Mouse (Mus musculus) megakaryocyte-erythroid progenitor cell, adult 5-6 weeks (primary cell): Measurements from ENCODE around the gene Prpf4. TPM values are rescaled to one million over a fixed set of nuclear protein-coding genes. Genes with fewer than 3 reads are reported as not detected.
A peak's percentile ranks its signal among the peaks of the same experiment; 100 is the strongest.

Source experiments
- ATAC-seq: replicated peaks from 2 replicates; pipeline ENCODE4 v1.8.0; 2016; ENCODE audit warnings: mild to moderate bottlenecking, inconsistent platforms; ENCODE audit not compliant: severe bottlenecking, poor library complexity, low FRiP score, low TSS enrichment
- total RNA-seq, 2 experiments: library from RNA; stranded (forward) in 1 of 2; stranded (reverse) in 1 of 2; fragments of 200-1000, 215-1000 nt in 1 of 2; fragments of >200 nt in 1 of 2; fragmentation: Nextera tagmentation in 1 of 2; gene quantifications; 2 replicates each; pipeline ENCODE4 v1.2.3; 2014 to 2017

Gene Prpf4
- total RNA-seq, 2 experiments from 2014 or later: 25.4 to 29.0 TPM

DNA sequence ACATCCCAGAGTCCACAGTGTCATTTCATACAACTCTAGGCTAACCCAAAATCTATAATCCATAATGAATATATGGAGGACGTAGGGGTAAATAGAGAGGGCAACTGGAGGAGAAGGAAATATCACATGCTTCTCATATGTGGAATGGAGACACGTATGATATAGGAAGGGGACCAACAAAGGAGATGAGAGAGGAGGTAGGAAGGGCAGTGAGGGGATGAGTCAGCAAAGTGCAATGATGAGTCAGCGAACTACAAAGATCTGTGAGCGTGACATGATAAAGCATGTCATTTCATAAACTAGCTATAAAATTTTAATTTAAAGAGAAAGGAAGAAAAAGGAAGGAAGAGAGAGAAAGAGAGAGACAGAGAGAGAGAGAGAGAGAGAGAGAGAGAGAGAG lies 22.9 kb downstream of the Prpf4 start:
- ATAC-seq: 0 out of 2 replicates have a peak, but pooled peaks have one; percentile 53

DNA sequence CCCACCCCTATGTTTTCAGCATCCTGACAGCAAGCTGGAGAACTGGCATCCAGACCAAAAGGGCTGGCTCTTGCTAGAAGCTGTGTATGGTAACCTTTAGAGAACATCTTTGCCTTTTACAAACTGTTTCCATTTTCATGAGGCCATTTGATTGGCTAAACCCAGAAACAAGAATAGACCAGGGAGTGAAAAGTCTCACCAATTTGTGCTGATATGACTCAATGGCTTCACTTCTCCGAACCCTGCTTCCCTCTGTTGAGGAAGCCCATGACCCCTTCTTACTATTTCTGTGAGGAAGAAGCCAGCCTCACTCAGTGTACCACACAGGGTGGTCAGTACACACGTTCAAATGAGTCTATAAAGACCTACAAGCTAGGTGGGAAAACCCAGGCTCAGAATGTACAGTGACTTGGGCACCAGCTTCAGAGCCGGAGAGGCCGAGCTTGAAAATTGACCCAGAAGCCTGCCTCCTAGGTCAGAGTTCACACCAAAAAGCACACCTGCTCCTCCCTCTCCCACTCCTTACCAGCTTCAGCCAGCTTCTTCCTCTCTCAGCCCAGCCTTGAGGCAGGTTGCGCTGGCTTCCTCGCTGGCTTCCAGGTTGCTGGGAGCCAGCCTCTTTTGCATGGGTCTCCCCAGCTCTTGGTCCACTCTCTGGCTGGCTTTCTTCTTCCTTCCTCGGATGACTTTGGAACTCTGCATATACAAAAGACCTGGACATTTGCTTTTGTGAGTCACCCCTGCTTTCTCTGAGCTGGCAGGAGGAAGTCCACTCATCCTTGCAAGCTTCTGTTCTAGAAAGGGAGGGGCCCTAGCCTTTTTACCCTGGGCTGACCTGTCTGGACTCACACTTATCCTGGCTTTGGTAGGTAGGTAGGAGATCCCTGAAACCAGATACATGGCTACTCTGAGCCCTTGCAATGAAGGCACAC lies 25.6 kb downstream of the Prpf4 start:
- no peak for ATAC-seq

DNA sequence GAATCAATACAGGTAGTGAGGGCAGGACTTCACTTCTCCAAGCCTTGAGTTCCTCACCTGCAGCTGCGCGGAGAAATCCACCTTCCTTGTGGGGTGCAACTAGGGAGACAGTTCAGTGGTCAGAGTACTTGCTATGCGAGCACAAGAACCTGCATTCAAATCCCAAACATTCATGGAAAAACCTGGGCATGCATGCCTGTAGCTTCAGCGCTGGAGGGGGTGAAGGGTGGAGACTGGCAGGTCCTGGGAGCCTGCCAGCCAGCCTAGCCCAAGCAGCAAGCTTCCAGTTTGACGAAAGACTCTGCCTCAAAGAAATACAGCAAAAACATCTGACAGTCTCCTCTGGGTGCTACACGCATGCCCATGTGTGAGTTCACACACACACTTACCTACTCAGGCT lies 26.5 kb downstream of the Prpf4 start, which contains the start of gene Rnf183:
Gene Rnf183, minus strand, starts transcription at position 172 of the 400 bp plus-strand sequence.
- no peak for ATAC-seq

GRCm38 (mm10) chr4:62437256-62437778 lies 28.7 kb downstream of the Prpf4 start:
- no peak for ATAC-seq

GRCm38 (mm10) chr4:62437871-62438270 lies 29.3 kb downstream of the Prpf4 start:
- no peak for ATAC-seq

DNA sequence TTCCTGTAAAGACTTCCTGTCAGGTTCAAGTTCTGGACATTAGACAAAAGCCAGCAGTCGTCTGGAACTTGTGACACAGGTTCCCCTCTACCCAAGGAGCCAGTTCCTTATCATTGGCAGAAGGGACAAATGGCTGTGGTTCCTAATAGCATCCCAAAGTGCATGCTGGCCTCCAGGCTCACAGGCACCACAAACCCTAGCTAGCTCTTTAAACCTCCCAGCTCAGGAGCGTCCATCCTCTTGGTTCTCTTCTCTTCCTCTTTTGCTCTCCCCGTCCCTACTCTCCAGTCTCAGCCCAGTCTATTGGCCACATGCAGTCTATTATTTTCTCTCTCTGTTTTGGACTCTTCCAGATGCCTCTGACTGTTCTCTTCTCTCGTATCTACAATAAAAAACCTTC lies 31.2 kb downstream of the Prpf4 start:
- ATAC-seq: no peak

GRCm38 (mm10) chr4:62440544-62440943 lies 31.9 kb downstream of the Prpf4 start:
- no peak for ATAC-seq

DNA sequence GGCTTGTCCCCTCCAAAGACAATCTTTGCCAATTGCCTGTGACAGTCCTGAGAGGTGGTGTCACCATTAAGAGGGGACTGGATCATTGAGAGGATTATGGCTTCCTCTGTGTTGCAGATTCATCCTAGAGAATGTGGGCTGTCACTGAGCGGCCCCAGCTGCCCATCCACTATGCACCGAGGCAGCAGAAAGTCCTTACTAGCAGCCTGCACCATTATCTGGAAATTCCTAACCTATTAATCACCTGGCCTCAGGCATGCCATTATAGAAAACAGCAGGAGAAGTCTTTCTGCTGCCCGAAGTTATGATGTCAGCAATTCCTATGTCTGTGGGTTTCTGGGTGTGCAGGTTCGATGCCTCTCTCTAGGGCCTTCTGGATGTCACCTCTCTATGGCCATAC lies 32.4 kb downstream of the Prpf4 start:
- no peak for ATAC-seq

GRCm38 (mm10) chr4:62454995-62455394 lies 46.4 kb downstream of the Prpf4 start:
- ATAC-seq: peak; percentile 93

GRCm38 (mm10) chr4:62459081-62459480 lies 50.5 kb downstream of the Prpf4 start:
- no peak for ATAC-seq

GRCm38 (mm10) chr4:62460348-62460747 lies 51.8 kb downstream of the Prpf4 start:
- no peak for ATAC-seq

DNA sequence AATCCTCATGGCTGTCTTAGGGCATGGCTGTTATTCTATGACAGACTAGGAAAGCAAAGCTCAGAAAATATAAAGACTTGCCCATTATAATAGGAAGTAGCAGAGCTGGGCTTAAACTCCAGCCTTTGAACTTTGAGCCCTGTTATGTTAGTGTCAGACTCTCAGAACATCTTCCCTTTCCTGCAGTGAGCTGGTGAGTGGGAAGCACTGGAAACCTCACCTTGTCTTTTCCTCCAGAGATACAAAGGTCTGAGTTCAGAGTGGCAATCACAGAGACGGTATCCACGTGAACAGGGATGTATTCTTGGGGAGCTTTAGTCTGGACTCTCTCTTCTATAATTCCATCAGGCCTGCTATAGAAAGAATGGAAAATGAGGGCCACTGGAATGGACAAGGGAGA lies 54.5 kb downstream of the Prpf4 start:
- no peak for ATAC-seq

DNA sequence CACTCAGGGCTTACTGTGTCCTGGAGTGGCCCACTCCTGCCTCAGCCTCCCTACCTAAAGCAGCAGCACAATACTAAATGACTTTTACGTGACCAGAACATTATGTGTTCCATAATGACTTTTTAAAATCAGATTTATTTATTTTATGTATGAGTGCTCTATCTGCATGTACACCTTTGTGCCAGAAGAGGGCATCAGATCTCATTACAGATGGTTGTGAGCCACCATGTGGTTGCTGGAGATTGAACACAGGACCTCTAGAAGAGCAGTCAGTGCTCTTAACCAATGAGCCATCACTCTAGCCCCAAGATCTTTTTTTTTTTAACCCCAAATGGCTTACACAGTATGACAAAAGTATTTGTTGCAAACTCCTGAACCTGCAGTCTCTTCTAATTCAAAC lies 59.6 kb downstream of the Prpf4 start:
- no peak for ATAC-seq

DNA sequence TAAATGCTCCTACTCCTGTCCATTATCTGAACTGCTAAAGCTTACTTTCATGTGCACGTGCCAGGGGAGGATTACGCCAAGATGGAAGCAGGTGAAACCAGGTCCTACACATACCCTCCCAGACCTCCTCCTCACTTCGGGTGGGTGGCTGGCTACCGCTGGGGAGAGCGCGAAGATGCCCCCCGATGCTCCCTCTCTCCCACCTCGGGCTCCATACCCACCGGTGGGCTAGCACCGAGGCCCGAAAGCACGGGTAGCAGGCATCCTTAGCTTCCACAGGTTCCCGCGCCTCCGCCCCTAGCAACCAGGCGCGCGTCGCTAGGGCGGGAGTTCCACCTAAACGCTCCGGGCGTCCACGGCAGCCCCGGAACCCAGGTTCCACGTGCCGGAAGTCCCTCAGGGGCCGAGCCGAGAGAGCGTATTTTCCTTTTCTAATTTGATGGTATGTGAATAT lies 62.0 kb downstream of the Prpf4 start, which contains the start of gene Wdr31:
Gene Wdr31, minus strand, starts transcription at position 299 of the 454 bp plus-strand sequence.
- peak; percentile 97 for ATAC-seq

GRCm38 (mm10) chr4:62472071-62472470 lies 63.5 kb downstream of the Prpf4 start:
- ATAC-seq: no peak

DNA sequence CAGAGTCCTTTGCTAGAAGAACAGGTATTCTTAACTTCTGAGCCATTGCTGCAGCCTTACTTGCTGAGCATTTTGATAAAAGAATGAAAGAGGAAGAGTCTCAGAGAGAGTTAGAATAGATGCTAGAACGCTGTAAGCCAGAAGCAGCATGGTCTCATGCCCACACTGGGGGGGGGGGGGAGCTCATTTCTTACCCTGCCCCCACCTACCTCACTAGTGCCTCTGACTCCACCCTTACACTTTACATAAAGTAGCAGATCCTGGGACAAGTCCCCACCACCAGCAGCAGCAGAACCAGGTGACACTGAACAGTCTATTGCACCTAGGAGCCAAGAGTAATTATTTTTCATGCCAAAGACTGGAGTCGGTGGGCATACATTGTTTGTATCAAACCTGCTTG lies 66.5 kb downstream of the Prpf4 start:
- no peak for ATAC-seq

- no peak for ATAC-seq
These were observed 67.2 kb downstream of the Prpf4 start for GRCm38 (mm10) chr4:62475793-62476192.
